Mouse (Mus musculus): ENCODE results near the gene Metap1d.

Gene Metap1d

DNA sequence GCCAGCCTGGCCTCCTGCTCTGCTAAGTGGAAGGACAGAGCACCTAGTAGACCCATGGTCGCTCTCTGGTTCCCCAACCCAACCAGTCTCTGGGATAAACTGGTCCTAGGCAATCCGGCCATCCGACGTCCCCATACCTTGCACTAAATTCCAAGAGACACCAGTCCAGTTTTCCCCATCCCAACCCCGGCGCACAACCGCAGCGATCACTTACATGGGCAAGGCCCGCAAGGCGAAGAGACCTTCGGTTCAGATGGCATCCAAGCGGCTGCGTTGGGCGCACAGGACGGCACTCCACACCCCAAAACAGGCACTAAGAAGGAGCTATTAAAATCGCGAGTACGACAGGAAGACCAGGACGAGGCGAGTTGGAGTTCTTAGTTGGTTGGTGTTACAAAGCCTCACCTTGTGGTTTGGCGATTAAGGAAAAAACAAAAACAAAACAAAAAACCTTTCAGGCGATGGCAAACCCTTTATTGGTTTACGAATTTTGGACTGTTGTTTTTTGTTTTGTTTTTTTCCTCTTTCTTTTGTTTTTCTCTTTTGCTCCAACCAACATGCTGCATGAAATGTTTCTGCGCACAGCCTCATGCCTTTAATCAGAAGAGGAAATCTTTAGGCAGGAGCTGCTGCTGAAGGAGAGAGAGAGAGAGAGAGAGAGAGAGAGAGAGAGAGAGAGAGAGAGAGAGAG, 74.4 kb downstream of the Metap1d start:
- no peak for DNase-seq (ENCODE audit: low spot score)

GRCm38 (mm10) chr2:71528014-71528713, 75.1 kb downstream of the Metap1d start, which contains the start of gene Dlx1:
Gene Dlx1, plus strand, starts transcription at chr2:71528113.
- DNase-seq (ENCODE audit: low spot score): no peak

DNA sequence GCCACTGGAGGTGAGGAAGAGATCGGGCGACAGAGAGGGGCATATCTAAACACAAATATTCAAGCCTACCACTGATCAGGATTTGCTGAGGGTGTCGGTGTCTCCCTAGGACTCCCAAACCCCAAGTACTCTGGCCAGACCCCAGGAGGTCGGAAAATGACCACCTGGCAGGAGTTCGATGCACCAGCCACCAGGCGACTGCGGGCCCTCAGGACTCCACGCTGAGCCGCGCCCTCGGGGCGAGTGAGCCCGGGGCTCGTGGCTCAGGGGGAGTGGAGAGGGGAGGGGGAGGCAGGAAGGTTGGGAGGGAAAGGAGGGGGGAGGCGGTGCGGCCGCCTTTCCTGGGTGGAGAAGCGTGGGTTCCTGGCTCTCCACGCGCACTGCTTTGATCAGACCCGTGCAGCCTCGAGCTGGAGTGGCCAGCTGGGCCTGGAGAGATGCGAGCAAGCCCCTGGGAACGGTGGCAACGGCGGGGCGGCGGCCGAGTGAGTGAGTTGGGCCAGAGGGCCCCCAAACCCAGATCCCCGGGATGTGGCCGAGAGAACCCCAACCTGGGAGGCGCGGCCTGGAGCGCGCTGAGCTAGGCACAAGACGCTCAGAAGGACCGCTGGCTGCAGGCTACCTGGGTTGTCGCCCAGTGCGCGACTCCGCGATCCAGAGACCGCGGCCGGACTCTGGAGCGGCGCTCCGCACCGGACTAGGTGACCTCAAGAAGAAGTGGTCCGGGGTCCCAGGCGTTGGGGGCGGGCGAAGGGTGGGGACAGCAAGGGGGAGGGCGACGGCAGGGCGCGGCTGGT, 75.8 kb downstream of the Metap1d start:
- DNase-seq (ENCODE audit: low spot score): no peak

- no peak for DNase-seq (ENCODE audit: low spot score)
Measured at GRCm38 (mm10) chr2:71529511-71530351, 76.7 kb downstream of the Metap1d start.

- no peak for DNase-seq (ENCODE audit: low spot score)
Measured at GRCm38 (mm10) chr2:71530391-71531123, 77.5 kb downstream of the Metap1d start.

DNA sequence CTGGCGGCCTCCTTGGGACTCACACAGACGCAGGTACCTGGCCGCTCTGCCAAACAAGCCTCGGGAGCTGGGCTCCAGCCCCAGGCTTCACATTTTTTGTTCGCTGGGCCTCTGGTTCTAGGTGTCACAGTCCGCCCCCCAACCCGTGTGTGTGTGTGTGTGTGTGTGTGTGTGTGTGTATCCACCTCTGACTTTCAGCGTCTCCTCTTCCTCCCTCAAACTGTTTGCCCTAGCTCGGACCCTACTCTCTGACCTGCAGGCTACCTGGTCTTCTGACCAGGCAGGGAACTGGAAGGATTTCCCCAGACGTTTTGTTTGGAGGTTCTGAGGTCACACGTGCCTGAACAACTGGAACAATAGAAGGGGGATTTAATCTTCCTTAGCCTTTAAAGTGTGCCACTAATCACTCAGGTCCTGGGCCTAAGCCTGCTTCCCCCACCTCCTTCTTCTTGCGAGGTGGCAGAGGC, 78.1 kb downstream of the Metap1d start:
- DNase-seq (ENCODE audit: low spot score): no peak

DNA sequence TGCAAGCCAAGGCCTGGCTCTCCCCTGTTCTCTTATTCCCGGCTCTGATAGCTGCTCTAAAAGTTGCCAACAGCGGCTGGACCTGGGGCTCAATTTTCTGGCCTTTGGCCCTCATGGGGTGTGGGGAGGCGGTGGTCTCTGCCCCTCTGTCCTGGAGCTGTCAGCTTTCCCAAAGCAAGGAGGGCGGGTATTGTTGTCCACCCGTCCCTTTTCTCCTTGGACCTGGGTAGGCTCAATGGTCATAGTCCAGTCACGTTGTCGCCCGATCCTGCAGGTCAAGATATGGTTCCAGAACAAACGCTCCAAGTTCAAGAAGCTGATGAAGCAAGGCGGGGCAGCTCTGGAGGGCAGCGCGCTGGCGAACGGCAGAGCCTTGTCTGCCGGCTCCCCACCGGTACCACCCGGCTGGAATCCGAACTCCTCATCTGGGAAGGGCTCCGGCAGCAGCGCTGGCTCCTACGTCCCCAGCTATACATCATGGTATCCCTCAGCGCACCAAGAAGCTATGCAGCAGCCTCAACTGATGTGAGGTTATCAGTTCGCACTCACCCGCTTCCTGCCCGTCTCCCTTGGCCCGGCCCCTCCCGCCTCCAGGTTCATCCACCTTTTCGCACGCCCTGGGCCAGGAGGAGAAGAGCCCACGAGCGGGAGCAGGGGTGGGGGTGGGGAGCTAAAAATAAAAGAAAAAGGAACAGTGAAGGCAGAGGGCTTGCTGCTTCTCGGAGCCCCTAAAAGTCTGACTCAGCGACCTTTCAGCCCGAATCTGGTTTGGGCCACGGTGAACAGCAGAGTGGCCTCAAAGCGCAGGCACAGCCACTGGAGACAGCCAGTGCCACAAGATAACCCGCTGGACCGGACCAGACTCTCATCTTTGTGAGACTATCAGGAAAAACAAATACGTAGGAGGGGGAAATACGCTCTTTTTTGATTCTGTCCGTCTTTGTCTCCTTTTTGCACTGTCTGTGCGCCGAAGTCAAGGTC, 79.2 kb downstream of the Metap1d start:
- DNase-seq (ENCODE audit: low spot score): no peak

- no peak for DNase-seq (ENCODE audit: low spot score)
Measured at GRCm38 (mm10) chr2:71533094-71533493, 80.0 kb downstream of the Metap1d start.

DNA sequence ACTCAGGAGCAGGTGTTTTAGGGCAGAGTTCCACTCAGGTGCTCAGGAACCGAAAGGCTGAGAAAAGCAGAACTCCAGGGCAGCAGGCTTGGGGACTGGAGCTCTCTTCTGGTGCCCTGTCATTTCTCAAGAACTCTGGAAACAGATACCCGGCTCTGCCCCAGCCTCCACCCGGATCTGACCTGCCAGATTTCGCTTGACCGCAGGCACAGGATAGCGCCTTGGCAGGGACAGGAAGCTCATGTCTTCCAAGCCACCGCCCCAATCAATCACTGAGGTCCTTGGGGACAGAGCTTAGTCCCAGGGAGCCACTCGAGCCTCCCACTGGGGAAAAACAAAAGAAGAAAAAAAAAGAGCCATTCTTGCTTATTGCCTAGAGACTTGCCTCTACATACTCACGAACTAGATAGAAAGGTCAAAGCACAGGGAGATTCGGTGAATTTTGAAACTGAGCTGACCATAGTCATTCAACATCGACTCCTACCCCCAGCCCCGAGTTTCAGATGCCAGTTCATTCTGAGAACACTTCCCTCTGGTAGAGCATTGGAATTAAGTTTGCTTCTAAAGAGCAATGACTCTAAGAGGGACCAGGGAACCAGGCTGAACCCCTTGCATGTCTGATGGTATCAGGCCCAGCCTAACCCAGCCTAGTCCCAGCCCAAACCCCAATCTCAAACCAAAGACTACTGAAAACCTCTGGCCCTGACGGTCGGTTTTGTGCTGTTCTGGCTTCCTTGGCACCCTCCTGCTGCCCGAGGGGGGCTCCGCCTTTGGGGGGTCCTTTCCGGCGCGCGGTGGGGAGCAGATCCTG, 81.4 kb downstream of the Metap1d start:
- no peak for DNase-seq (ENCODE audit: low spot score)

DNA sequence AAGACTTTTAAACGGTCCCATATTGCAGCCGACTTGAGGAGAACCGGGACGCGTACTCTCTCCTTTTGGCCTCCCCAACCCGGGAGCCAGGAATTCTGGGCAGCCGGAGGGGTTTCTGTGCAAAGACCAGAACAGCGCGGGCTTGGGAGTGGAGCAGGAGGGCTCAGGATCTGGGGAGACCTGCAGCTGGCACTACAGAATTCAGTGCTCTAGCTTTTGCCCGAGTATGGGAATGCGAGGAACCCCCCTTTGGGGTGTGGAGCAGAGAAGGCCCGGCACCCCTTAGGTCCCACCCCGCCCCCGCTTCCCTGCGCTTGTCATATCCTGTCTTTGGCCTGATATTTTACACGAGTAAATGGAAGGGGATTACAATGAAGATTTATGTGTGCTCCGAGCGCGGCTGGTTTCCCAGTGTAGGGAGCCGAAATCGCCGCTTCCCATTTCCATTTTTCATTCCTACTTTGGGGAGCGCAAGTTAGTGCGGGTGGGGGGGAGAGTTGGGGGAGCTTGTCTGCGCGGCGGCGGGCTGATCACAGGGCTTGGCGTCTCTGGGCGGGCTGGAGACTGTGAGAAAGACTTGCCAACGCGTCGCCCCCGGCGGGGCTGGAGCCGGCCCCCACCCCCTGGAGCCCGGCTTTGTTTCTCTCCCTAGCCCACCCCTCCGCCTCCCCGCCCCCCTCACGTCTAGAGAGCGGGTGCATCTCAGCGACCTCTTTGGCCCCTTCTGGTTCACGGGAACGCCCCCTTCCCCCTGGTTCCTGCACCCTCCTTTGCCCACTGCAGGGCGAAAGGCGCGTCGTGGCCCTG, 87.7 kb downstream of the Metap1d start:
- no peak for DNase-seq (ENCODE audit: low spot score)

GRCm38 (mm10) chr2:71541418-71542226, 88.5 kb downstream of the Metap1d start:
- no peak for DNase-seq (ENCODE audit: low spot score)

GRCm38 (mm10) chr2:71542227-71542815, 89.2 kb downstream of the Metap1d start:
- DNase-seq (ENCODE audit: low spot score): no peak

DNA sequence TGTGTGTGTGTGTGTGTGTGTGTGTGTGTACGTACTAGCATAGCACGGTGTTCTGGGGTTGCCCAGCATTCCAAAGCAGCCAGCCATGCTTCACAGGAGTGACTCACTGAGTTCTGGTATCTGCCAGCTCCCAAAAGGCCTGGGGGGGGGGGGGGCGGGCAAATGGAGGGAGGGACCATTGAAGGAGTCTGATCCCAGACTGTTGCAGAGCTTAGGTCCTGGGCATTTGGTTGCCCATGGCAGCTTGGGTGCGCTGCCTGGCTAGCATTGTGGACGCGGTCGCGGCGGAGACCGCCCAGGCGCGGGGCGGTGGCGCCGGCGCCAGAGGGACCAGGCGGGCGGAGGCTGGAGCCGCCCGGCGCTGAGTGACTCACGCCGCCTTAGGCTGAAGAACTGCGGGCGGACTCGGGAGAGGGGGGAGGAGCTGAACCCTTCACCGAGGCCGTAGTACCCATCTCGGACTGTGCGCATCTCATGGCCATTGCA, 89.8 kb downstream of the Metap1d start:
- no peak for DNase-seq (ENCODE audit: low spot score)

DNA sequence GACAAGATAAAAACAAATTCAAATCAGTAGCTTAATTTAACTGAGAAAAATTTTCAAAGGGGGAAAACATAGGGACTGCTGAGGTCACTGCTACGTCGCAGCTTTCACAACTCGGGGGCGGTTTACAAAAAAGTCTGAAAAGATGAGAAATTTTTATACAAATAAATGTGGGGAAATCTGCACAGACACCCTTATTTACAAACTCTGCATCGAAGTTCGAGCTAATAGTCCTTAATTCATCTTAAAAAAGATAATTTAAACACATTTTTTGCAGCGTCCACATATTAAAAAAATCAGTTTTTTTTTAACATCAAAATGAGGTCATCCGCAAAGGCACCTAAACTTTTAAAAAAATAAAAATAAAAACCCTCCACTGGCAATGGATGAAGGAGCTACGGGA, 90.5 kb downstream of the Metap1d start:
- DNase-seq (ENCODE audit: low spot score): no peak

GRCm38 (mm10) chr2:71543948-71544347, 90.9 kb downstream of the Metap1d start:
- DNase-seq (ENCODE audit: low spot score): no peak

GRCm38 (mm10) chr2:71544391-71545285, 91.6 kb downstream of the Metap1d start:
- no peak for DNase-seq (ENCODE audit: low spot score)
